Mouse (Mus musculus) midbrain, embryonic 16.5 days (tissue): ENCODE measurements around the gene Olfr1368. TPM values are rescaled to one million over a fixed set of nuclear protein-coding genes. Genes with fewer than 3 reads are reported as not detected.

Experiments used
- ATAC-seq: fragments of 200-750 bp; cut with Nextera tagmentation; 2 replicates; pipeline ENCODE4 v1.8.0; 2017; ENCODE audit warnings: moderate TSS enrichment
- H3K27ac ChIP-seq: fragments of 300-500 bp; sonication (generic); 2 replicates; pipeline ENCODE4 v1.5.1; 2014; ENCODE audit warnings: mild to moderate bottlenecking, low read length, mixed read lengths
- H3K27me3 ChIP-seq: fragments of 300-500 bp; sonication (generic); 2 replicates; pipeline ENCODE4 v1.6.1; 2014; ENCODE audit warnings: low read depth, low read length, mixed read lengths; ENCODE audit not compliant: control insufficient read depth, insufficient read depth
- H3K36me3 ChIP-seq: fragments of 300-500 bp; sonication (generic); 2 replicates; pipeline ENCODE4 v1.6.1; 2014; ENCODE audit warnings: mild to moderate bottlenecking, low read length, moderate library complexity, mixed read lengths; ENCODE audit not compliant: control insufficient read depth, insufficient read depth
- H3K4me1 ChIP-seq: fragments of 300-500 bp; sonication (generic); 2 replicates; pipeline ENCODE4 v1.6.1; 2014; ENCODE audit warnings: mild to moderate bottlenecking, low read length, mixed read lengths; ENCODE audit not compliant: control insufficient read depth, insufficient read depth
- H3K4me2 ChIP-seq: fragments of 300-500 bp; sonication (generic); 2 replicates; pipeline ENCODE4 v1.6.1; 2014; ENCODE audit warnings: mild to moderate bottlenecking, low read length, mixed read lengths
- H3K4me3 ChIP-seq: fragments of 300-500 bp; sonication (generic); 2 replicates; pipeline ENCODE4 v1.5.1; 2014; ENCODE audit warnings: low read depth, mild to moderate bottlenecking, low read length, moderate library complexity, mixed read lengths
- H3K9ac ChIP-seq: fragments of 300-500 bp; sonication (generic); 2 replicates; pipeline ENCODE4 v1.6.1; 2014; ENCODE audit warnings: low read depth, low read length, mixed read lengths
- H3K9me3 ChIP-seq: fragments of 300-500 bp; sonication (generic); replicated peaks from 2 replicates; pipeline ENCODE4 v1.6.1; 2014; ENCODE audit warnings: mild to moderate bottlenecking, low read length, mixed read lengths; ENCODE audit not compliant: control insufficient read depth, poor library complexity, severe bottlenecking
- WGBS: fragments of 180-500 bp; shearing (Covaris S2); extraction: QIAGEN DNeasy Blood & Tissue Kit; methylation state at CpG from one replicate; pipeline ENCODE4 v1.1.7; 2014; 5-methylcytosine and 5-hydroxymethylcytosine counted together
- polyA plus RNA-seq: library from polyadenylated mRNA; unstranded; fragments of >200 nt; fragmentation: Nextera tagmentation; extraction: Ambion mirVana; gene quantifications from 2 replicates; pipeline ENCODE4 v1.2.1, GENCODE M21; 2015

The Olfr1368 gene
- polyA plus RNA-seq, 1 experiment from 2014 or later, result not detected

GRCm38 (mm10) chr13:21169657-21170430 is 24.2 kb upstream of the Olfr1368 start:
- Histone ChIP-seq H3K9me3 (no peaks in the 10 kb centered on the region), H3K4me2 (peak overlapping the region; percentile 98), H3K27ac (peak overlapping the region; percentile 72), H3K4me3 (peak overlapping the region; percentile 62), H3K9ac (0 out of 2 replicates have a peak overlapping the region, but pooled peaks have one; percentile 48), H3K36me3 (no peaks in the 10 kb centered on the region), H3K4me1 (peaks cover 12% of the 10 kb centered on the region), H3K27me3 (no peaks in the 10 kb centered on the region)
- WGBS, result under 1% methylated on average over 39 of the region's 39 CpGs
- ATAC-seq, result peak; percentile 79

GRCm38 (mm10) chr13:21169121-21169656 is 23.5 kb upstream of the Olfr1368 start:
- Histone ChIP-seq H3K4me2 (peak overlapping the region; percentile 98), H3K9me3 (no peaks in the 10 kb centered on the region), H3K36me3 (no peaks in the 10 kb centered on the region), H3K4me3 (peak overlapping the region; percentile 62), H3K4me1 (peaks cover 12% of the 10 kb centered on the region), H3K9ac (peak overlapping the region; percentile 45), H3K27me3 (no peaks in the 10 kb centered on the region), H3K27ac (no peak overlapping the region)
- no peak for ATAC-seq
- 3% methylated on average over 14 of the region's 14 CpGs for WGBS

- Histone ChIP-seq H3K9ac (peak overlapping the region; percentile 45), H3K9me3 (no peaks in the 10 kb centered on the region), H3K36me3 (no peaks in the 10 kb centered on the region), H3K4me3 (peak overlapping the region; percentile 62), H3K4me2 (peak overlapping the region; percentile 98), H3K27ac (peak overlapping the region; percentile 30; the same call in 1 of the 2 replicates), H3K4me1 (peaks cover 12% of the 10 kb centered on the region), H3K27me3 (no peaks in the 10 kb centered on the region)
- no peak for ATAC-seq
- under 1% methylated on average over 16 of the region's 16 CpGs for WGBS
Measured at GRCm38 (mm10) chr13:21168371-21169011, 22.8 kb upstream of the Olfr1368 start.

- under 1% methylated on average over 8 of the region's 8 CpGs for WGBS
- peak; percentile 40; the same call in 1 of the 2 replicates for ATAC-seq
Measured at GRCm38 (mm10) chr13:21167910-21168300, 22.2 kb upstream of the Olfr1368 start.

GRCm38 (mm10) chr13:21166936-21167909 is 21.6 kb upstream of the Olfr1368 start:
- no peaks in the 10 kb centered on the region for H3K9me3 ChIP-seq
- H3K36me3 ChIP-seq, result no peaks in the 10 kb centered on the region
- H3K27me3 ChIP-seq, result no peaks in the 10 kb centered on the region
- H3K4me1 ChIP-seq, result peaks cover 5% of the 10 kb centered on the region; the same call in 1 of the 2 replicates
- H3K9ac ChIP-seq, result peak overlapping the region; percentile 32
- H3K4me2 ChIP-seq, result peak overlapping the region; percentile 98
- H3K4me3 ChIP-seq, result peak overlapping the region; percentile 62
- ATAC-seq, result peak; percentile 59
- under 1% methylated on average over 27 of the region's 27 CpGs for WGBS
- H3K27ac ChIP-seq, result peak overlapping the region; percentile 26; the same call in 1 of the 2 replicates

More at GRCm38 (mm10) chr13:21167910-21168300, 22.2 kb upstream of the Olfr1368 start:
- H3K4me1 ChIP-seq, result peaks cover 10% of the 10 kb centered on the region
- no peaks in the 10 kb centered on the region for H3K9me3 ChIP-seq
- H3K27ac ChIP-seq, result no peak overlapping the region
- H3K9ac ChIP-seq, result no peak overlapping the region
- peak overlapping the region; percentile 62 for H3K4me3 ChIP-seq
- no peaks in the 10 kb centered on the region for H3K27me3 ChIP-seq
- no peaks in the 10 kb centered on the region for H3K36me3 ChIP-seq
- peak overlapping the region; percentile 98 for H3K4me2 ChIP-seq

- 57% methylated on average over 5 of the region's 5 CpGs for WGBS
Measured at GRCm38 (mm10) chr13:21162591-21162990, 16.9 kb upstream of the Olfr1368 start.

GRCm38 (mm10) chr13:21161591-21161990 is 15.9 kb upstream of the Olfr1368 start:
- no peak overlapping the region for H3K9ac ChIP-seq
- no peak for ATAC-seq
- peak overlapping the region; percentile 71 for H3K4me3 ChIP-seq
- H3K4me1 ChIP-seq, result peaks cover 10% of the 10 kb centered on the region
- no peak overlapping the region for H3K27ac ChIP-seq
- peak overlapping the region; percentile 90 for H3K4me2 ChIP-seq
- no peaks in the 10 kb centered on the region for H3K9me3 ChIP-seq
- H3K27me3 ChIP-seq, result no peaks in the 10 kb centered on the region
- no peaks in the 10 kb centered on the region for H3K36me3 ChIP-seq
- WGBS, result 33% methylated on average over 2 of the region's 2 CpGs

More at GRCm38 (mm10) chr13:21162591-21162990, 16.9 kb upstream of the Olfr1368 start:
- Histone ChIP-seq H3K4me3 (no peak overlapping the region), H3K9me3 (no peaks in the 10 kb centered on the region), H3K4me1 (peaks cover 10% of the 10 kb centered on the region), H3K27ac (no peak overlapping the region), H3K27me3 (no peaks in the 10 kb centered on the region), H3K36me3 (no peaks in the 10 kb centered on the region), H3K9ac (no peak overlapping the region), H3K4me2 (no peak overlapping the region)
- no peak for ATAC-seq
